Mouse (Mus musculus) kidney, postnatal 14 days (tissue): ENCODE data around the gene Noxo1.
"Not testable (repeated sequence)": the region's sequence is repeated elsewhere in the genome, so short reads cannot be mapped to it uniquely, and the experiment has no call there.

Experiments
- DNase-seq: peaks from one replicate; pipeline ENCODE4 v3.0.0; 2022; ENCODE audit warnings: mixed read lengths

Noxo1 gene

GRCm38 (mm10) chr17:24696011-24696697, at the start of gene Noxo1, which contains the start of gene Gfer:
TSS of gene Noxo1 (plus strand) at chr17:24696234.
TSS of gene Gfer (minus strand) at chr17:24696156.
- DNase-seq: peak; percentile 94

GRCm38 (mm10) chr17:24646381-24646780, 49.7 kb upstream of the Noxo1 start:
- DNase-seq: no peak

- no peak for DNase-seq
Observed at GRCm38 (mm10) chr17:24647493-24647892, 48.5 kb upstream of the Noxo1 start.

- no peak for DNase-seq
Observed at GRCm38 (mm10) chr17:24648731-24649377, 47.2 kb upstream of the Noxo1 start.

- peak; percentile 77 for DNase-seq
Observed at GRCm38 (mm10) chr17:24649581-24650069, 46.4 kb upstream of the Noxo1 start.

GRCm38 (mm10) chr17:24650070-24650616, 45.9 kb upstream of the Noxo1 start, which contains the start of gene Slc9a3r2:
TSS of gene Slc9a3r2 (minus strand) at chr17:24650327.
- DNase-seq: peak; percentile 84

- no peak for DNase-seq
Observed at GRCm38 (mm10) chr17:24650766-24651165, 45.3 kb upstream of the Noxo1 start.

- DNase-seq: no peak
Observed at GRCm38 (mm10) chr17:24651835-24652234, 44.2 kb upstream of the Noxo1 start.

GRCm38 (mm10) chr17:24653967-24654710, 41.9 kb upstream of the Noxo1 start:
- peak; percentile 85 for DNase-seq

GRCm38 (mm10) chr17:24654969-24655368, 41.1 kb upstream of the Noxo1 start:
- DNase-seq: no peak

GRCm38 (mm10) chr17:24658017-24658758, 37.8 kb upstream of the Noxo1 start, which contains the start of gene Npw:
TSS of gene Npw (minus strand) at chr17:24658457.
- DNase-seq: peak; percentile 43

GRCm38 (mm10) chr17:24667011-24667410, 29.0 kb upstream of the Noxo1 start:
- not testable (repeated sequence) for DNase-seq

GRCm38 (mm10) chr17:24667416-24667815, 28.6 kb upstream of the Noxo1 start:
- DNase-seq: peak; percentile 77

GRCm38 (mm10) chr17:24669214-24669544, 26.9 kb upstream of the Noxo1 start:
- not testable (repeated sequence) for DNase-seq

GRCm38 (mm10) chr17:24669545-24670245, 26.3 kb upstream of the Noxo1 start, which contains the start of gene Zfp598:
TSS of gene Zfp598 (plus strand) at chr17:24669687.
- peak; percentile 98 for DNase-seq

- no peak for DNase-seq
Observed at GRCm38 (mm10) chr17:24670246-24670844, 25.7 kb upstream of the Noxo1 start.

- no peak for DNase-seq
Observed at GRCm38 (mm10) chr17:24671346-24671745, 24.7 kb upstream of the Noxo1 start.

- peak; percentile 74 for DNase-seq
Observed at GRCm38 (mm10) chr17:24672141-24672540, 23.9 kb upstream of the Noxo1 start.

- no peak for DNase-seq
Observed at GRCm38 (mm10) chr17:24674277-24674676, 21.8 kb upstream of the Noxo1 start.

- DNase-seq: peak; percentile 75
Observed at GRCm38 (mm10) chr17:24676187-24676586, 19.8 kb upstream of the Noxo1 start.

- no peak for DNase-seq
Observed at GRCm38 (mm10) chr17:24676877-24677276, 19.2 kb upstream of the Noxo1 start.
